Mouse (Mus musculus) hindbrain, embryonic 16.5 days (tissue): ENCODE measurements around the gene Tuba3b. TPM values are rescaled to one million over a fixed set of nuclear protein-coding genes. Genes with fewer than 3 reads are reported as not detected.

Experiments used
- ATAC-seq: fragments of 200-750 bp; cut with Nextera tagmentation; 2 replicates; pipeline ENCODE4 v1.8.0; 2017; ENCODE audit warnings: moderate TSS enrichment, moderate library complexity
- H3K27ac ChIP-seq: fragments of 300-500 bp; sonication (generic); 2 replicates; pipeline ENCODE4 v1.5.1; 2014; ENCODE audit warnings: low read depth, mild to moderate bottlenecking, control low read depth, low read length, moderate library complexity
- H3K27me3 ChIP-seq: fragments of 300-500 bp; sonication (generic); replicated peaks from 2 replicates; pipeline ENCODE4 v1.6.1; 2014; ENCODE audit warnings: low read length; ENCODE audit not compliant: control insufficient read depth, insufficient read depth
- H3K36me3 ChIP-seq: fragments of 300-500 bp; sonication (generic); 2 replicates; pipeline ENCODE4 v1.6.1; 2014; ENCODE audit warnings: mild to moderate bottlenecking, low read length, moderate library complexity, mixed read lengths; ENCODE audit not compliant: control insufficient read depth, insufficient read depth
- H3K4me1 ChIP-seq: fragments of 300-500 bp; sonication (generic); 2 replicates; pipeline ENCODE4 v1.6.1; 2014; ENCODE audit warnings: low read depth, low read length; ENCODE audit not compliant: control insufficient read depth, insufficient read depth
- H3K4me2 ChIP-seq: fragments of 300-500 bp; sonication (generic); 2 replicates; pipeline ENCODE4 v1.6.1; 2014; ENCODE audit warnings: mild to moderate bottlenecking, low read length, control low read depth, moderate library complexity
- H3K4me3 ChIP-seq: fragments of 300-500 bp; sonication (generic); 2 replicates; pipeline ENCODE4 v1.5.1; 2014; ENCODE audit warnings: mild to moderate bottlenecking, low read length, control low read depth, moderate library complexity
- H3K9ac ChIP-seq: fragments of 300-500 bp; sonication (generic); 2 replicates; pipeline ENCODE4 v1.6.1; 2014; ENCODE audit warnings: low read depth, mild to moderate bottlenecking, control low read depth, low read length, moderate library complexity
- H3K9me3 ChIP-seq: fragments of 300-500 bp; sonication (generic); 2 replicates; pipeline ENCODE4 v1.6.1; 2014; ENCODE audit warnings: mild to moderate bottlenecking, low read length, moderate library complexity; ENCODE audit not compliant: control insufficient read depth
- WGBS: fragments of 180-500 bp; shearing (Covaris S2); extraction: QIAGEN DNeasy Blood & Tissue Kit; methylation state at CpG from one replicate; pipeline ENCODE4 v1.1.7; 2014; 5-methylcytosine and 5-hydroxymethylcytosine counted together
- polyA plus RNA-seq: library from polyadenylated mRNA; unstranded; fragments of >200 nt; fragmentation: Nextera tagmentation; extraction: Ambion mirVana; gene quantifications from 2 replicates; pipeline ENCODE4 v1.2.1, GENCODE M21; 2015

The Tuba3b gene
- polyA plus RNA-seq, 1 experiment from 2014 or later, result not detected

DNA sequence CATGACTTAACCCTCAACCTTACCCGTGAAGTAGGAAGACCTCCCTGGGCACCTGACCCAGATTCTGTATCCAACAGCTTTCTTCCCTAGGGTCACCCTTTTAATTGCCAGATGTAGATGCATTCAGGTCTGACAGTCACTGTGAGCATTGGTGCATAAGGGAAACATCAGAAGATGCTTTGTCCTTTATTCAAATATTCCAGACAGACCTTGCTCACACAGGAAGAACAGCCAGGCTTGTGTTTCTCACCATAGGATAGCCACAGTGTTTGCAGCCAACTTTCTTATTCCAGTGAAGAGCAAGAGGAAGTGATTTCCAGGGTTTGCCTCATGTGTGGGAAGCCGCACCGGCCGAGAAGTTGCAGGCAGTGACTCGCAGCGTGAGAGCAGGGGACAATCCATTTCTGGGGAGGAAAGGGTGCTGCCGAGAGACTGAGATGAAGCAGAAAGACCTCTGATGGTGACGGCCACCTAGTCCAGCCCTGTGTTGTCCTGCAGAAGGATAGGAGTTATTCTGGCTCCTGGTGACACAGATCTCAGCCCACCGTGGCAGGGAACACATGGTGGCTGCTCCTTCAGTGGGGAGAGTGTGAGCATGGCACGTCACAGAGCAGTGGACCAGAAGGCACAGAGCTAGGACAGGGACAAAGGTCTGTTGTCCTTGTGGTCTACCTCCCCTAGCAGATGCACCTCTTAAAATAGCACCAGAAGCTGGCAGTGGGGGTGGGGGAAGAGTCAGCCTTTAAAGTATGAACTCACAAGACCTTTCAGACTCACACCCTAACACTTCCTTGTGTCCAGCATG is 34.0 kb upstream of the Tuba3b start:
- Histone ChIP-seq H3K36me3 (no peaks in the 10 kb centered on the region), H3K9me3 (no peaks in the 10 kb centered on the region), H3K27ac (no peak overlapping the region), H3K4me3 (no peak overlapping the region), H3K27me3 (no peaks in the 10 kb centered on the region), H3K9ac (no peak overlapping the region), H3K4me1 (peaks cover 16% of the 10 kb centered on the region), H3K4me2 (no peak overlapping the region)
- ATAC-seq, result no peak
- WGBS, result 67% methylated on average over 10 of the region's 10 CpGs

DNA sequence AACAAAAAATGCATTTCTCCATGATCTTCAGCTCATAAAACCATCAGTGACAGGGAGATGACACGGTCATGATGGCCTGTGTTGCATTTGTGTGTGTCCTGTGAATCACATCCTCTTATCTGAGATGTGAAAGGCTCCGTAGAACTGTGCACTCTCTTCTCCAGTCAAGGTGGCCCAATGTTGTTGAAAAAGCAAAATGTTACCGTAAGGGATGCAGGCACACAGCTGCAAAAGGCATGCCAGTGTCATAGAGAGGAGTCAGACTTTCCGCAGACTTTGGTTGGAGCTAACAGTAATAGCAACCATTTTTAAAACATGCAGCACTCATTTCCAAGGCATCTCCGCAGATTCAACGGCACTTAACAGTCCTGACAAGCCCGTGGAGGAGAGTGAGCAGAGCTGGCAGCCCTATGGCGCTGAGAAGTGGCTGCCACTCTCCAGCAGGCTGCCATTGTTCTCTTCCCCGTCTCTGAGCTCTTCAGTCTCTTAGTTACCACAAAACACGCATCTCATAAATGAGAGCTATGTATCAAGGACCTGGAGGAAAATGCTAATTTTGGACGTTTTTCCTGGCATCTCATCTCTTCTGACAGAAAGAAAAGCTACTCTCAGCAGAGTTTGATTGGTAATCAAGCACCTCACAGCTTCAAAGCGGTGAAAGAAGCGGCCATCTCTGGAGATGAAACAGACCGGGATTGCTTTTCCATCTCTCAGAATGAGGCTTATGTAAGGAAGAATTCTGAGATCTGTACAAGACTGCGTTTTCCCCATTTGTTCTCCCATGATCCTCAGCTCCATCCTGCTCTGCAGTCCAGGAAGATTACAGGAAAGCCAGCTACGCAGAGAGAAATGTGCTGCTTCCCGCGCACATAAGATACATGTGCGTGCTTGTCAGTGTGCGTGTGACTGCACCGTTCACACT is 30.2 kb upstream of the Tuba3b start:
- peak; percentile 87 for ATAC-seq
- Histone ChIP-seq H3K4me1 (peaks cover 6% of the 10 kb centered on the region; the same call in 1 of the 2 replicates), H3K9me3 (no peaks in the 10 kb centered on the region), H3K27ac (peak overlapping the region; percentile 55), H3K4me2 (peak overlapping the region; percentile 44), H3K4me3 (0 out of 2 replicates have a peak overlapping the region, but pooled peaks have one; percentile 1), H3K9ac (no peak overlapping the region), H3K27me3 (no peaks in the 10 kb centered on the region), H3K36me3 (no peaks in the 10 kb centered on the region)
- WGBS, result 44% methylated on average over 21 of the region's 21 CpGs

DNA sequence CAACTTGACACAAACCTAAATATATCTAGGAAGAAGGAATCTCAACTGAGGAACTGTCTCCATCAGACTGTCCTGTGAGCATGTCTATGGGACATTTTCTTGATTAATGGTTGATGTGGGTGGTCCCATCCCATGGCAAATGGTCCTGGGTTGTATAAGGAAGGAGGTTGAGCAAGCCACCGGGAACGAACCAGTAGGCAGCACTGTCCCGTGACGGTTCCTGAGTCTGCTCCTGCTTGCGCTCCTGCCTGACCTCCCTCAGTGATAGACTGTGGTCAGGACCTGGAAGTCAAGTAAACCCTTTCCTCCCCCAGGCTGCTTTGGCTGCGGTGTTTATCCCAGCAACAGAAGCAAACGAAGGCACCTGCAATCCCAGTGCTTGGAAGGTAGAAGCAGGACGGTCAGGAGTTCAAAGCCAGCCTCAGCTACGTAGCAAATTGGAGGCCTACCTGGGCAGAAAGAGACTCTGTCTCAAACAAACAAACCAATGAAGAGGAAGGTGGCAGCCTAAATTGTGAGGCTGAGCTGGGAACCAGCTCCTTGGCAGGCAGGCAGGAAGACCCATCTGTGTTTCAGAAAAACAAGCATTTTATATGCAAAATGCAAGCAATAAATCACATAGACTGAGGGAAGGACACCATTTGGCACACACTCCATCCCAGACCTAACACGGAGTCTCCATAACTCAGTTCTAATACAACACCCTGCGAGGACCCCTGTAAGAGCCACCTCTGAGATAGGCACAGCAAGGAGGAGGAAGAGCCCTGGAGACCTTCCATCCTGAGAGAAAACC is 24.9 kb upstream of the Tuba3b start:
- no peak overlapping the region for H3K9ac ChIP-seq
- no peak overlapping the region for H3K4me2 ChIP-seq
- H3K4me1 ChIP-seq, result peaks cover 3% of the 10 kb centered on the region
- no peaks in the 10 kb centered on the region for H3K36me3 ChIP-seq
- no peaks in the 10 kb centered on the region for H3K27me3 ChIP-seq
- 86% methylated on average over 11 of the region's 11 CpGs for WGBS
- no peak for ATAC-seq
- 0 out of 2 replicates have a peak overlapping the region, but pooled peaks have one; percentile 12 for H3K27ac ChIP-seq
- no peak overlapping the region for H3K4me3 ChIP-seq
- no peaks in the 10 kb centered on the region for H3K9me3 ChIP-seq

DNA sequence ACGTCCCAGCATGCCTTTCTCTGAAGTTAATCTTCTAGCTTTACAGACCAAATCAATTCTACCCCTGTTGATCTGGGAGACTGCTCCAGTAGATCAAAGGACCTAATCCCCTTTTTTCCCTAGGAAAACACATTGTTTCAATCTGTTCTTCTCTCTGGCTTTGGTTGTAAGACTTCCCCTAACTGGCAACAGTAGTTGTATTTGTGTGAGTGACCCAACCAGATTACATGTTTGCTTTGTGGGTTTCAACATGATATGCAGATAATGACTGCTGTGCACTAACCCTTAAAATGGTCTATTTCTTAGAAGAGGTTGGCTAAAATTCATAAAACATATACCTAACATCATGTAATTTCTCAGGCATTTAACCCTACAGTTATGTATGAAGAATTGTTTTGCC is 24.0 kb upstream of the Tuba3b start:
- Histone ChIP-seq H3K4me2 (no peak overlapping the region), H3K27ac (no peak overlapping the region; the same call in 1 of the 2 replicates), H3K9ac (no peak overlapping the region), H3K4me1 (peaks cover 3% of the 10 kb centered on the region), H3K4me3 (no peak overlapping the region), H3K27me3 (no peaks in the 10 kb centered on the region), H3K9me3 (no peaks in the 10 kb centered on the region), H3K36me3 (no peaks in the 10 kb centered on the region)
- WGBS, result 78% methylated on average over 1 of the region's 1 CpGs
- ATAC-seq, result no peak

DNA sequence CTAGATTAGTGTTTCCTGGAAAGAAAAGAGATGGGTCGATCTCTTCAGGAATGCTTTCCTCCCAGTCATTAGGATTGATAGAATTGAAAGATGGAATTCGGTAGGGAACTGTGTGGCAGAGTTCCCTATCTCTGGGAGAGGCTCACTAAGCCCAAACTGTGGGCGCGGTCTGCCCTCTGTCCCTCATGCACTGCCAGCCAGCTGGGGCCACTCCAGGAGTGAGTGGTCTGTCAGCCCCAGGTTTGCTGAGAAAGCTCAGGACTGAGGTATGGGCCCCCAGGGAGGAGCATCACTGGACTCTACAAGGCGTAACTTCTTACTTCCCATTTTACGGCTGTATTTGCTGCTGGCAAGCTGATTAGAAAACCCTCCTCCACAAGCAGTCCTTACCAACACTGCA is 23.5 kb upstream of the Tuba3b start:
- no peaks in the 10 kb centered on the region for H3K36me3 ChIP-seq
- peak; percentile 35; the same call in 1 of the 2 replicates for ATAC-seq
- H3K4me1 ChIP-seq, result peaks cover 3% of the 10 kb centered on the region
- H3K4me3 ChIP-seq, result no peak overlapping the region
- H3K9ac ChIP-seq, result no peak overlapping the region
- H3K27ac ChIP-seq, result peak overlapping the region; percentile 29
- H3K9me3 ChIP-seq, result no peaks in the 10 kb centered on the region
- H3K4me2 ChIP-seq, result no peak overlapping the region
- 72% methylated on average over 6 of the region's 6 CpGs for WGBS
- H3K27me3 ChIP-seq, result no peaks in the 10 kb centered on the region

DNA sequence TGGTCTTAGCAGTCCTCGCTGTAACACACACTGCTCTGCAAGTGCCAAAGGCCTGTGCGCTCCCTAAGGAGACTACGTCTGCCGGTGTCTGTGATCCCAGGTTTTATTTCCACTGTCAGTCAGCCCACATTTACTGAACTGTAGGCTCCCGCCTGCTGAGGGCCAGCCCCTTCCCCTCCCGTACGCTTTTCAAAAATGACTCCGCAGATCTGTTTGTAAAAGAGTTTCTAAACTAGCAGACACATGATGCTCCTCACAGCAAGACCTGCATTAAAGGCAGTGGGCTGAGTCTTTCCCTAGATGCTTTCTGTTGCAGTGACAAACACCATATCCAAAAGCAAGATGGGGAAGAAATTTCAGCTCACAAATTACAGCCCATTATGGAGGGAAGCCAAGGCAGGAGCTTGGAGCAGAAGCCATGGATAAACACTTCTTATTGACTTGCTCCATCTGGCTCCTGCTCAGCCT is 23.0 kb upstream of the Tuba3b start:
- peak; percentile 70 for ATAC-seq
- WGBS, result 42% methylated on average over 8 of the region's 8 CpGs

DNA sequence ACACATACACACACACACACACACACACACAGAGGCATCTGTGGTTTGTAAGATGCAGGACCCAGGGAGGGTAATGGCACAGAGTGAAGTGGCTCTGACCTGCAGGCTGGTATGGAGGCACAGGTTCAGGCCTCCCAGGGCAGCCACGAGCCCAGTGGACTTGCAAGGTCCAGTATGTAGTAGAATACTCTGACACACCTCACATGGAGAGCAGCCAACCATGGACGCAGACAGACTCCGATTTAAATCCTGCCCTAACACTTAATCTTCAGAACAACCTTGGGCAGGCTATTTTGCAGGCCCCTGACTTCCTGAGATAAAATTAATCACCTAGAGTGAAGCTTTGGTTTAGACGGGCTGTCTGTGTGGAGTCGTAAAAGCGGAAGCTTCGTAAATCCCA is 21.6 kb upstream of the Tuba3b start:
- Histone ChIP-seq H3K4me1 (peaks cover 3% of the 10 kb centered on the region), H3K9me3 (no peaks in the 10 kb centered on the region), H3K36me3 (no peaks in the 10 kb centered on the region), H3K27me3 (no peaks in the 10 kb centered on the region), H3K9ac (no peak overlapping the region), H3K27ac (no peak overlapping the region), H3K4me2 (no peak overlapping the region), H3K4me3 (no peak overlapping the region)
- WGBS, result 81% methylated on average over 7 of the region's 7 CpGs
- no peak for ATAC-seq

More for the DNA sequence above, 23.0 kb upstream of the Tuba3b start:
- Histone ChIP-seq H3K9me3 (no peaks in the 10 kb centered on the region), H3K4me2 (no peak overlapping the region), H3K27ac (no peak overlapping the region), H3K9ac (no peak overlapping the region), H3K4me3 (no peak overlapping the region), H3K36me3 (no peaks in the 10 kb centered on the region), H3K27me3 (no peaks in the 10 kb centered on the region), H3K4me1 (peaks cover 3% of the 10 kb centered on the region)

DNA sequence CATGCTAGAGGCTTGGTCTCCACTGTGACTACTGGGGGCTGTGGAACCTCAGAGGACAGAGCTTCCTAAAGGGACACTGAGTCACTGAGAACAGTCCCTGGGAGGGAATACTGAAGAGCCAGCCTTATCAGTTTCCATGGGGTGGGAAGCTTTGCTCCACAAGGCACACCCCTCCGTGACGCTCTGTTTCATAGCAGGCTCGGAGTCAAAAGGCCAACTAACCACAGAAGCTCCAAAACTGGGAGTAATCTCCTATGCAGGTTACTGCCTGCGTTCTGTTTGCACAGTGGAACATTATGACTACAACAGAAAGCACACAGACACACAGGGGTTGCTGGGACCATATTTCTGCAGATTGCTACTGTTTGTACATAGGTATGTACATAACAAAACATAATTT is 19.7 kb upstream of the Tuba3b start:
- no peak overlapping the region for H3K4me2 ChIP-seq
- no peaks in the 10 kb centered on the region for H3K36me3 ChIP-seq
- no peaks in the 10 kb centered on the region for H3K9me3 ChIP-seq
- no peak overlapping the region for H3K4me3 ChIP-seq
- no peak for ATAC-seq
- WGBS, result 82% methylated on average over 4 of the region's 4 CpGs
- H3K9ac ChIP-seq, result no peak overlapping the region
- H3K27me3 ChIP-seq, result no peaks in the 10 kb centered on the region
- H3K27ac ChIP-seq, result no peak overlapping the region
- H3K4me1 ChIP-seq, result peaks cover 3% of the 10 kb centered on the region
